Mouse (Mus musculus) kidney, postnatal 25 days (tissue): Measurements from ENCODE around the gene Atp5b.
"Not testable (repeated sequence)": the region's sequence is repeated elsewhere in the genome, so short reads cannot be mapped to it uniquely, and the experiment has no call there.

ENCODE experiments used
- DNase-seq, 2 experiments: peaks; one replicate each; pipeline ENCODE4 v3.0.0; 2021; ENCODE audit warnings: mixed read lengths in 2 of 2

Gene Atp5b

GRCm38 (mm10) chr10:128082880-128083421 is at the start of gene Atp5b:
Gene Atp5b (plus strand): TSS chr10:128083273.
- peak; percentile 98 to 99 for DNase-seq

GRCm38 (mm10) chr10:128036746-128037425 is 46.2 kb upstream of the Atp5b start:
- peak; percentile 70 to 83 for DNase-seq

GRCm38 (mm10) chr10:128037921-128038320 is 45.2 kb upstream of the Atp5b start:
- no peak for DNase-seq

- no peak for DNase-seq
Measured at GRCm38 (mm10) chr10:128039167-128039566, 43.9 kb upstream of the Atp5b start.

DNA sequence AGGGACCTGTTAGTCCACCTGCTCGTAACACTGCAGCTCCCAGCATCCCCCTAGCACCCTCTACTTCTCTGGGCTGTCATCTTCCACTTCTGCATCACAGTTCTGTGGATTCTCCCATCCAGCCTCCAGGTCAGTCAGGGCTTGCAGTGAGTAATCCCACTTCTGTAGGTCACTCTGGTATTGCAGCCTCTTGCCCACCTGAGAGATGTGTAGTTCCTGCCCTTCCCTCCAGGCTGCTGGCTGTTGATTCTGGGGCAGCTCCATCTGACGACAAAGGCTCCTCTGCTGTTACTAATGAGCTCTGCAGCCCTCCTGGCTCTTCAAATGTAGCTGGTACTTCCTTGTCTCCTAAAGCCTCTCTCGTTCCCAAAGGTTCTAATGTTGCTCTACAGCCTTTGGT is 43.2 kb upstream of the Atp5b start:
- no peak for DNase-seq

GRCm38 (mm10) chr10:128040293-128040692 is 42.8 kb upstream of the Atp5b start:
- no peak for DNase-seq

DNA sequence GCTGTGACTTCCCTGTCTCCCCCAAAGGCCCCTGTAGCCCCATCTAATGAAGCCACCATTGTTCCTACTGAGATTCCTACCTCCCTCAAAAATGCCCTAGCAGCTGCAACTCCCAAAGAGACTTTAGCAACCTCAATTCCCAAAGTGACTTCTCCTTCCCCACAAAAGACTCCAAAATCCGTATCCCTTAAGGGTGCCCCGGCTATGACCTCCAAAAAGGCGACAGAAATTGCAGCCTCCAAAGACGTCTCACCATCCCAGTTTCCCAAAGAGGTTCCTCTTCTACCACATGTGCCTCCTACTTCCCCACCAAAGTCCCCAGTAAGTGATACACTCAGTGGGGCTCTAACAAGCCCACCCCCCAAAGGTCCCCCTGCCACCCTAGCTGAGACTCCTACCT is 41.4 kb upstream of the Atp5b start:
- DNase-seq = no peak

GRCm38 (mm10) chr10:128042466-128042865 is 40.6 kb upstream of the Atp5b start:
- DNase-seq = no peak

DNA sequence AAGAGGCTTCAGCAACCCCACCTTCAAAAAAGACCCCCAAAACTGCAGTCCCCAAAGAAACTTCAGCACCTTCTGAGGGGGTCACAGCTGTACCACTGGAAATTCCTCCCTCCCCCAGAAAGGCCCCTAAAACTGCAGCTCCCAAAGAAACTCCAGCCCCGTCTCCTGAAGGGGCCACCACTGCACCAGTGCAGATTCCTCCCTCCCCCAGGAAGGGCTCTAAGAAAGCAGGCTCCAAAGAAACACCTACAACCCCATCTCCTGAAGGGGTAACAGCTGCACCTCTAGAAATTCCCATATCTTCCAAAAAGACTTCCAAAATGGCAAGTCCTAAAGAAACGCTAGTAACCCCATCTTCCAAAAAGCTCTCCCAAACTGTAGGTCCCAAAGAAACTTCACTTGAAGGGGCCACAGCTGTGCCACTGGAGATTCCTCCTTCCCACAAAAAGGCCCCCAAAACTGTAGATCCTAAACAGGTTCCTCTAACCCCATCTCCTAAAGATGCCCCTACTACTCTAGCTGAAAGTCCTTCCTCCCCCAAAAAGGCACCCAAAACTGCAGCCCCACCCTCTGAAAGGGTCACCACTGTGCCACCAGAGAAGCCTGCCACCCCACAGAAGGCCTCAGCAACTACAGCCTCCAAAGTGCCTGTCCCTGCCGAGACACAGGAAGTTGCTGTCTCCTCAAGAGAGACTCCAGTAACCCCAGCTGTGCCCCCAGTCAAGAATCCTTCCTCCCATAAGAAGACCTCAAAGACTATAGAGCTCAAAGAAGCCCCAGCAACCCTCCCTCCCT is 39.8 kb upstream of the Atp5b start:
- no peak for DNase-seq

- DNase-seq = no peak
Measured at GRCm38 (mm10) chr10:128048157-128048556, 34.9 kb upstream of the Atp5b start.

DNA sequence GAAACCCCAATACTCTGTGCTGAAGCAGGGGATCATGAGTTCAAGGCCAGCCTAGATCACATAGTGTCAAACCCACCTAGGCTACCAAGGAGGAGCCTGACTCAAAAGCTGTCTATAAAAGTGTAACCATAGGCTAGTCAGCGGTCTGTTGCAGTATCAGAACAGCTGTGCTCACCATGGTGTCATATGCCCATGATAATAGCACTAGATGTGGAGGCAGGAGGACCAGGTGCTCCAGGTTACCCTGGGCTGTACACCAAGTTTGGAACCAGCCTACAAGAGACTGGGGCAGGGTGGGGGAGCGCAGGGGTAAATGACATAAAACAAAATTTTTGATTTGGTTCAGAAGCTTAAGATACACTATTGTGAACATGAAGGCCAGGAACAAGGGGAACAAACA is 33.3 kb upstream of the Atp5b start:
- DNase-seq = no peak

DNA sequence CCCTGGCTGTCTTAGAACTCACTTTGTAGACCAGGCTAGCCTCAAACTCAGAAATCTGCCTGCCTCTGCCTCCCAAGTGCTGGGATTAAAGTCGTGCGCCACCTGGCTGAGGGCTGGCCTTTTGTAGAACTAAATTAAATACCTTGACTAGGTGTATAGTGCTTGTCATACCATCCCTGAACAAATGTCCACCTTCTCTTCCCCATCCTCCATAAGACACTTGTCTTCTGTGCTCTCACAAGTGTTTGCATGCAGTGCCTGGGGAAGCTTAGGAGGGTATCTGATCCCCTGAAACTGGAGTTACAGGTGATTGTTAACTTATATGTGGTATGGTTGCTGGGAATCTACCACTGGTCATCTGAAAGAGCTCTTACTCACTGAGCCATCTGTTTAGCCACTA is 32.7 kb upstream of the Atp5b start:
- DNase-seq = no peak

DNA sequence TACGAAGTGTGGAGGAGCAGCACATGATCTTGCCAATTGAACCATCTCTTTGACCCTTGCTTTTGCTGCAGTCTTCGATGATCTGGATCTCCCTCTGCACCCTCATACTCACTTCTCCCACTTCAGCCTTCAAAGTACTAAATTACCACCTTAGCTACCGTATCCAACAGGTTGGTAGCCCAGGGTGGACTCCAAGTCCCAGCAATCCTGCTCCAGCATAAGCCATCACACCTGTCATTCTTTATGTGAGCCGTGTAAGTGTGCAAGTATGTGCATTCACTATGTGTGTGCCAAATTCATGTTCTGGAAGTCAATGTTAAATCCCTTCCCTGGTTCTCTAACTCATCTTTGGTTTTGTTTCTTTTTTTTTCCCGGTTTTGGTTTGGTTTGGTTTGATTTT is 31.5 kb upstream of the Atp5b start:
- no peak for DNase-seq

GRCm38 (mm10) chr10:128052136-128052535 is 30.9 kb upstream of the Atp5b start:
- not testable (repeated sequence) for DNase-seq

DNA sequence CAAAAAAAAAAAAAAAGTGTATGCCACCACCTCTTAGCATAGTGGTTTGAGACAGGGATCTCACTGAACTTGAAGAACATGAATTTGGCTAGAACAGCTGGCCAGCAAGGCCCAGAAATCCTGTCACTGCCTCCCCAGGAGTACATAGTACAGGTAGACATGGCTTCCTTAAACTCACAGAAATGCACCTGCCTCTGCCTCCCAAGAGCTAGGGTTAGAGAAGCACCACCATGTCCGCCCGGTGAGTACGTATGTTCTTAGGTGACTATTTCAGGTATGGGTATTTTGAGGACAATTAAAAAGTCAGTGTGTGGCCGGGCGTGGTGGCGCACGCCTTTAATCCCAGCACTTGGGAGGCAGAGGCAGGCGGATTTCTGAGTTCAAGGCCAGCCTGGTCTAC is 30.1 kb upstream of the Atp5b start:
- no peak for DNase-seq

DNA sequence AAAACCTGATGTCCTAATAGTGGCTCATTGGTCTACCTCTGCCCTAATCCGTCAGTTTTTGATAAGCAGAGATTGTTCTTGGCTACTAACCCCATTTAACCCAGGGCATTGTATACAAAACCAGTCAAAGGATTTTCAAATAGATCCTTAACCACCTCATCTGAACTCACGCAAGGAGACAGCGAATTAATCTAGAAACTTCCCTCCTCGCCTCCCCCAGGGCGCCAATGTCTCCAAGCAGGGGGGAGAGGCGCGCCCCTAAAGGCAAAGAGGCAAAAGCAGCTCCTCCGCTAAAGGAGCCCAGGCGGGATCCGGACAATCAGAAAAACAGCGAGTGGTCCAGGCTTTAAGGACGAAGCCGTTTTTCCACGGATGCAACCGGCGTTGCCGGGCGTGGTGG is 24.9 kb upstream of the Atp5b start:
- no peak for DNase-seq

DNA sequence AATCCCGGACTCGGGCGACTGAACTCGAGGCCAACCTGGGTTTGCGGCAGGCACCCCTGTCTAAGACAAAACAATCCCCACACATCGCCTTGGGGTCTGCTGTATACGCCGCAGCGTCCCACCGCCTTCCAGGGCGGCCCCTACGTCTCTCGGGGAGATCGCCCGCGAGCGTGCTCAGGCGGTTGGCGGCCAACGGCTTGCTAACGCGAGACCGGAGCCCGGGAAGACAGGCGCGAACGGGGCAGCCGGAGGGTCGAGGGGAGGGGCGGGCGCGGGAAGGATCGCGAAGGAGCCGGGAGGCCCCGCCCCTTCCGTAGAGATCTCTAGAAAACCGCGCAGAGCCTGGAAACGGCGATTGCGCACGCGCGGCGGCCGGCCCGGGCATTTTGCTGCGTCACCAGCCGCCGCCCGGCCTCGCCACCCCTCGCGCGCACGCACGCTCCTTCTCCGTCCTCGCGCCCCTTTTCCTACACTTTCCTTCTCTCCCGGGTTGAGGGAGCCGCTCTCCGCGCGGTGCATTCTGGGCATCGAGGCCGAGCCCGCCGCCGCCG is 24.4 kb upstream of the Atp5b start, which contains the start of gene Ptges3:
Ptges3 (plus strand) TSS at position 354 of the 551 bp plus-strand sequence.
- DNase-seq = peak; percentile 98

GRCm38 (mm10) chr10:128059207-128059981 is 23.7 kb upstream of the Atp5b start:
- DNase-seq = peak; percentile 50 to 71

- DNase-seq = no peak
Measured at GRCm38 (mm10) chr10:128061109-128061508, 22.0 kb upstream of the Atp5b start.

- DNase-seq = no peak
Measured at GRCm38 (mm10) chr10:128062221-128062989, 20.7 kb upstream of the Atp5b start.

- DNase-seq = no peak
Measured at GRCm38 (mm10) chr10:128066072-128066471, 17.0 kb upstream of the Atp5b start.

DNA sequence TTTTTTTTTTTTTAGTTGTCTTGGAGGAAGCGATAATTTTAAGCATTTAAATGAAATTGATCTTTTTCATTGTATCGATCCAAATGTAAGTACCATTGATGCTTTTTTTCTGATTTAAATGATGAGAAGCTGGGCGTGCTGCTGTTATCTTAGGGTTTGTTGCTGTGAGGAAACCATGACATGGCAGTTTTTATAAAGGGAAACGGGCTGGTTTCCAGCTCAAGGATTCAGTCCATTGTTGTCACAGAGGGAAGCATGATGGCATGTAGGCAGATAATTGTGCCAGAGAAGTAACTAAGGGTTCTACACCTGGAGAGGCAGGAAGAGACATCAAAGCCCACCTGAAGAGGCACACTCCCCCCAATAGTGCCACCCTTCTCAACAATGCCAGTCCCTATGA is 13.9 kb upstream of the Atp5b start:
- DNase-seq = no peak
